Mouse (Mus musculus) thymus, adult 2 months (tissue): Measurements from ENCODE around the gene Abcc2.

Experiments
- CTCF ChIP-seq: fragments of 200-500 bp; IDR thresholded peaks from 2 replicates; pipeline ENCODE4 v1.5.1; 2012; ENCODE audit warnings: mild to moderate bottlenecking, control low read depth, low read length, moderate library complexity, borderline replicate concordance; ENCODE audit not compliant: control insufficient read depth, poor library complexity, insufficient read depth; ENCODE audit errors: extremely low read depth
- POLR2A ChIP-seq: fragments of 200-500 bp; IDR thresholded peaks from 2 replicates; pipeline ENCODE4 v1.6.1; 2012; ENCODE audit warnings: mild to moderate bottlenecking, low read length, control low read depth, moderate library complexity; ENCODE audit not compliant: control insufficient read depth, poor library complexity, insufficient read depth; ENCODE audit errors: extremely low read depth

DNA sequence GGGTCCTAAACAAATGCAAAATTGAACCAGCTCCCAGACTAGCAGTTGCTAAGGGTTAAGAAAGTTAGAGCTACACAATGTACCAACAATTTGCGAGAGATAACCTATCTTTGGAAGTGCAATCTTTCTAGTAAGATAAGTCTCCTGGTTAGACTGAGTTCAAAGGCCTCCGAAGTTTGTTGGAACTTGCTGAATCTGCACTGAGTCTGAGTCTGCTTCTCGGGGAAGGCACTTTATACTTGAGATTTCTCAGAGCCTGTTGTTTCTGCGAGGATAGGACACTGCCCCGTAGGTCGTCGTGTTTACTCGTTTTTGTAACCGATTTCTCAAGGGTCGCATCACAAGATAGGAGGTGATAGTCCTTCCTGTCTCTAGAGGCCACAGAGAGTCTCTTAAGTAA is 6.6 kb upstream of the Abcc2 start:
- TF ChIP-seq POLR2A = no peak
- TF ChIP-seq CTCF = no peak
